Mouse (Mus musculus) frontal cortex, postnatal 36 days (tissue): ENCODE results near the gene Pla2g1b.
"Not testable (repeated sequence)": the region's sequence is repeated elsewhere in the genome, so short reads cannot be mapped to it uniquely, and the experiment has no call there.

Source experiments
- DNase-seq, 2 experiments: peaks; one replicate each; pipeline ENCODE4 v3.0.0; 2022; ENCODE audit warnings: low spot score in 2 of 2

Gene Pla2g1b

GRCm38 (mm10) chr5:115465642-115466420 is at the start of gene Pla2g1b:
Pla2g1b (plus strand) TSS chr5:115466262.
- no peak for DNase-seq

GRCm38 (mm10) chr5:115428831-115429358 is 37.2 kb upstream of the Pla2g1b start:
- DNase-seq, result no peak

- peak in 1 of 2 experiments; percentile 12 for DNase-seq
Measured at GRCm38 (mm10) chr5:115429359-115430186, 36.5 kb upstream of the Pla2g1b start, which contains the start of gene Msi1. Msi1 (plus strand) TSS chr5:115429599.

- no peak for DNase-seq
Measured at GRCm38 (mm10) chr5:115430187-115430960, 35.7 kb upstream of the Pla2g1b start.

GRCm38 (mm10) chr5:115431061-115431897 is 34.8 kb upstream of the Pla2g1b start:
- DNase-seq, result no peak

- no peak for DNase-seq
Measured at GRCm38 (mm10) chr5:115431898-115432259, 34.2 kb upstream of the Pla2g1b start.

- DNase-seq, result no peak
Measured at GRCm38 (mm10) chr5:115432395-115432794, 33.7 kb upstream of the Pla2g1b start.

- DNase-seq, result no peak
Measured at GRCm38 (mm10) chr5:115433191-115433590, 32.9 kb upstream of the Pla2g1b start.

GRCm38 (mm10) chr5:115434280-115434852 is 31.7 kb upstream of the Pla2g1b start:
- no peak for DNase-seq

- no peak for DNase-seq
Measured at GRCm38 (mm10) chr5:115434853-115435754, 31.0 kb upstream of the Pla2g1b start.

- DNase-seq, result no peak
Measured at GRCm38 (mm10) chr5:115435755-115436379, 30.2 kb upstream of the Pla2g1b start.

GRCm38 (mm10) chr5:115436421-115437124 is 29.5 kb upstream of the Pla2g1b start:
- peak; percentile 82 to 93 for DNase-seq

GRCm38 (mm10) chr5:115437242-115437944 is 28.7 kb upstream of the Pla2g1b start:
- DNase-seq, result no peak

GRCm38 (mm10) chr5:115437945-115438315 is 28.1 kb upstream of the Pla2g1b start:
- DNase-seq, result no peak

- DNase-seq, result no peak
Measured at GRCm38 (mm10) chr5:115438667-115439066, 27.4 kb upstream of the Pla2g1b start.

GRCm38 (mm10) chr5:115441205-115441849 is 24.7 kb upstream of the Pla2g1b start:
- DNase-seq, result peak; percentile 74 to 86

GRCm38 (mm10) chr5:115442663-115443062 is 23.4 kb upstream of the Pla2g1b start:
- not testable (repeated sequence) for DNase-seq
